Mouse (Mus musculus) thymus, adult 2 months (tissue): ENCODE measurements at regions not wholly inside any gene's neighbourhood (a gene's known extent, or its start where the extent isn't known, plus 50 kb on each side); places are given as distances from the start of the nearest gene placed in this dataset.

Experiments
- DNase-seq: peaks from one replicate; pipeline ENCODE4 v3.0.0; 2021
- H3K27ac ChIP-seq: fragments of 200-500 bp; 2 replicates; pipeline ENCODE4 v1.5.1; 2012; ENCODE audit warnings: low read length, control low read depth; ENCODE audit not compliant: control insufficient read depth, insufficient read depth
- H3K27me3 ChIP-seq: fragments of 200-500 bp; 2 replicates; pipeline ENCODE4 v1.6.1; 2012; ENCODE audit warnings: mild to moderate bottlenecking, low read length, moderate library complexity, mixed read lengths; ENCODE audit not compliant: control insufficient read depth, insufficient read depth
- H3K36me3 ChIP-seq: fragments of 200-500 bp; 2 replicates; pipeline ENCODE4 v1.6.1; 2012; ENCODE audit warnings: mild to moderate bottlenecking, low read length, moderate library complexity; ENCODE audit not compliant: control insufficient read depth, insufficient read depth
- H3K4me1 ChIP-seq: fragments of 200-500 bp; replicated peaks from 2 replicates; pipeline ENCODE4 v1.6.1; 2012; ENCODE audit warnings: low read length; ENCODE audit not compliant: control insufficient read depth, insufficient read depth
- H3K4me3 ChIP-seq: fragments of 200-500 bp; 2 replicates; pipeline ENCODE4 v1.5.1; 2012; ENCODE audit warnings: mild to moderate bottlenecking, low read length, control low read depth, moderate library complexity; ENCODE audit not compliant: control insufficient read depth, insufficient read depth
- CTCF ChIP-seq: fragments of 200-500 bp; IDR thresholded peaks from 2 replicates; pipeline ENCODE4 v1.5.1; 2012; ENCODE audit warnings: mild to moderate bottlenecking, control low read depth, low read length, moderate library complexity, borderline replicate concordance; ENCODE audit not compliant: control insufficient read depth, poor library complexity, insufficient read depth; ENCODE audit errors: extremely low read depth
- POLR2A ChIP-seq: fragments of 200-500 bp; IDR thresholded peaks from 2 replicates; pipeline ENCODE4 v1.6.1; 2012; ENCODE audit warnings: mild to moderate bottlenecking, low read length, control low read depth, moderate library complexity; ENCODE audit not compliant: control insufficient read depth, poor library complexity, insufficient read depth; ENCODE audit errors: extremely low read depth
- WGBS: fragments of 180-500 bp; shearing (Covaris S2); methylation state at CpG from one replicate; pipeline ENCODE4 v1.1.7; 2018; 5-methylcytosine and 5-hydroxymethylcytosine counted together

DNA sequence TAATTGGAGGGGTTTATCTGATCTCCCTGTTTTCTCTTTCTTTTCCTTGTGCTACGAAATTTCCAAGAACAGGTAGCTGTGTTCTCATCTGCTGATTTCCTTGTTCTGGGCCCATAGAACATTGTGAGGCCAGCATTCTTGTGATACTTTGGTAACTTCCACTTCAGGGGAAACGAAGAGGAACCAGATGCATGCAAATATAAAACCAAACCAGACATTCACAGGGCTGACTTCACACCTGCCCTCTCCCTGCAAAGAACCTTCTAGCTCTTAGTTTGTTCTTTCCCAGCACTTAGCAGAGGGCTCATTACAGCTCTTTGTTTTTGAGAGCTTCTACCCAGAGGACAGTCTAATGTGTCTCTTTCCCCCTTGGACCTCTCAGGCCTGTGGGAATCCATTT is 94.3 kb downstream of the Klf5 start:
- DNase-seq: no peak
- no peak overlapping the region for H3K4me3 ChIP-seq
- 34% methylated on average over 2 of the region's 2 CpGs for WGBS
- H3K36me3 ChIP-seq: no peaks in the 10 kb centered on the region
- no peak for TF ChIP-seq CTCF
- TF ChIP-seq POLR2A: no peak
- H3K27ac ChIP-seq: no peak overlapping the region
- H3K27me3 ChIP-seq: no peaks in the 10 kb centered on the region
- no peaks in the 10 kb centered on the region for H3K4me1 ChIP-seq

DNA sequence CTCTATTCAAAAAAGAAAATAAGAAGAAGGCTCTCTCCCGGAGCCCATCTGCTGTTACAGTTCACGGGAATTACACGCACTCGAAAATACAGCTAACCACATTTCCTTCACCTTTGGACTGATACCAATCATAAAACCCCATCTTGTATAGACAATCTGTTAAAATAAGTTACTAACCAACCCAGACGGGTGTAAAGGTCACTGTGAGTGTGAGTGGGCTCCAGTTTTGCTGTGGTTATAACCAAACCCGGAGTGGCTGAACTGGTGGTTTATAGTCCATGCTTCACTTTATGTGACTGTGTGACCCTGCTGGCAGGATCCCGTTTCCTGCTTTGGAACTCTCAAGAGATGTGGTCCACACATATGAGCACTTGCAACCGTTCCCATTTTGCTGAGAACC is 95.1 kb downstream of the Klf5 start:
- H3K27me3 ChIP-seq: no peaks in the 10 kb centered on the region
- DNase-seq: no peak
- H3K27ac ChIP-seq: no peak overlapping the region
- H3K4me3 ChIP-seq: no peak overlapping the region
- WGBS: 49% methylated on average over 8 of the region's 8 CpGs
- TF ChIP-seq POLR2A (no peak), CTCF (no peak)
- H3K36me3 ChIP-seq: no peaks in the 10 kb centered on the region
- no peaks in the 10 kb centered on the region for H3K4me1 ChIP-seq

DNA sequence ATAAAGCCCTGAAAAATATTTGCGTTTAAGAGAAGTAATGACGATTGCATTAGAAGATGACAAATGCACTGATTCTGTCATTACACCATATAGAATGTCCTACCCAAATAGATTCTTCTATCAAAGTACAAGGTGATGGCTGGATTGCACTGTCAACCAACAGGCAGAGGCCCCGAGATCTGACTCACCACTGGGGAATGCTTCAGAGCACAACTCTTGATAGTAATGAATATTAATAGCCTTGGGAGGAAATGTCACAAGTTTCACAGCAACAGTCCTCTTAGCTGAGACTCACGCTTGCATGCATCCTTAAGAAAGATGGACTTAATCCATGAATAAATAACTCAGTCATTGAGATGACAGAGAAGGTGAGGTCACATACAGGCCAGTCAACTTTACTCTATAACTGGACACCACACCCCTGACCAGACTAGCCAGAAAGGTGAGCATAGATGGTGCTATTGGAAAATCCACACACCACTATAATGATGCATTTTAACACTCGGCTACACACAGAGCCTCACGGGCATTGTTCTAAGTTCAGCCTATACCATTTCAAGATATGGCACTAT is 104.8 kb downstream of the Klf5 start:
- 98% methylated on average over 6 of the region's 6 CpGs for WGBS
- Histone ChIP-seq H3K4me3 (no peak overlapping the region), H3K4me1 (no peaks in the 10 kb centered on the region), H3K27ac (no peak overlapping the region), H3K27me3 (no peaks in the 10 kb centered on the region), H3K36me3 (no peaks in the 10 kb centered on the region)
- TF ChIP-seq CTCF (no peak), POLR2A (no peak)
- no peak for DNase-seq

DNA sequence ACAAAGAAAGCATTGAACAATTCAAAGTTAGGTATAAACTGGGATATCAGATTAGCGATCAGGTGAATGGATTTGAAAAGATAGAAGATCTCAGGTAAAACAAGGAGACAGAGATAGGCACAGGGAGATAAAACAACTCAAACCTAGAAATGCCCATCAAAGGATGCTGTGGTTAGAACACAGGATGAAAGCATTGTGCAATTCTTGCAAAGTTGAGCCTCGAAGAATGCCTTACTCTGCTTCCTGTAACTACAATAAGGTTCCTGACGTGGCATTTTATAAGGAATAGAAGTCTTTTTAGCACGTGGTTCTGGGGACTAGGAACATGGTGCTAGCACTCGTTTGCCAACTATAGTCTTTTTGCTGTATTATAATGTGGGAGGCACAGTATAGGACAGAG is 106.7 kb downstream of the Klf5 start:
- DNase-seq: no peak
- Histone ChIP-seq H3K27ac (no peak overlapping the region), H3K27me3 (no peaks in the 10 kb centered on the region), H3K4me1 (no peaks in the 10 kb centered on the region), H3K4me3 (no peak overlapping the region), H3K36me3 (no peaks in the 10 kb centered on the region)
- TF ChIP-seq CTCF: no peak
- no peak for TF ChIP-seq POLR2A
- WGBS: 26% methylated on average over 5 of the region's 5 CpGs

- no peak for DNase-seq
- Histone ChIP-seq H3K4me3 (no peak overlapping the region), H3K4me1 (no peaks in the 10 kb centered on the region), H3K27ac (no peak overlapping the region), H3K36me3 (no peaks in the 10 kb centered on the region), H3K27me3 (no peaks in the 10 kb centered on the region)
- WGBS: 48% methylated on average over 5 of the region's 5 CpGs
- TF ChIP-seq CTCF (no peak), POLR2A (no peak)
Observed at GRCm38 (mm10) chr14:99411835-99412234, 113.3 kb downstream of the Klf5 start.

DNA sequence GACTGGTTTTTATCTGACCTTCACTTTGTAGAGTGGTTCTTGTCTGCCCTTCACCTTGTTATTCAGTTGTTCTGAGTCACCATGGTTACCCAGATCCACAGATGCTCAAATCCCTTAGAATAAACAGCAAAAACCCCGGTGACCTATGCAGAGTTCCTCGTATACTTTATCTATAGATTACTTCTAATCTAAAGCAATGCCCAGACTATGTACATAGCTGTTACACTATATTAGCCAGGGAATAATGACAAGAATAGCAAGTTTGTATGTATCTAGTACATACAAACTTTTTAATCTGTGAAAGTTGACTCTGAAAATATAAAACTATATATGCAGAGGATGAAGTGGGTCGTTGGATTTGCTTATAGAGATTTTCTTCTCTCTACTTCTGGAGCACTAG is 117.7 kb downstream of the Klf5 start:
- no peak for TF ChIP-seq POLR2A
- no peak for TF ChIP-seq CTCF
- Histone ChIP-seq H3K36me3 (no peaks in the 10 kb centered on the region), H3K27ac (no peak overlapping the region), H3K4me1 (no peaks in the 10 kb centered on the region; the same call in 1 of the 2 replicates), H3K4me3 (no peak overlapping the region), H3K27me3 (no peaks in the 10 kb centered on the region)
- DNase-seq: no peak
- 92% methylated on average over 3 of the region's 3 CpGs for WGBS

GRCm38 (mm10) chr14:99418970-99419369 is 120.5 kb downstream of the Klf5 start:
- 21% methylated on average over 5 of the region's 5 CpGs for WGBS
- DNase-seq: peak; percentile 3
- no peaks in the 10 kb centered on the region for H3K36me3 ChIP-seq
- no peaks in the 10 kb centered on the region for H3K27me3 ChIP-seq
- TF ChIP-seq CTCF (no peak), POLR2A (no peak)
- H3K4me3 ChIP-seq: no peak overlapping the region
- H3K27ac ChIP-seq: no peak overlapping the region
- no peaks in the 10 kb centered on the region; the same call in 1 of the 2 replicates for H3K4me1 ChIP-seq
